Mouse (Mus musculus): ENCODE data around the gene Snapc2.

DNA sequence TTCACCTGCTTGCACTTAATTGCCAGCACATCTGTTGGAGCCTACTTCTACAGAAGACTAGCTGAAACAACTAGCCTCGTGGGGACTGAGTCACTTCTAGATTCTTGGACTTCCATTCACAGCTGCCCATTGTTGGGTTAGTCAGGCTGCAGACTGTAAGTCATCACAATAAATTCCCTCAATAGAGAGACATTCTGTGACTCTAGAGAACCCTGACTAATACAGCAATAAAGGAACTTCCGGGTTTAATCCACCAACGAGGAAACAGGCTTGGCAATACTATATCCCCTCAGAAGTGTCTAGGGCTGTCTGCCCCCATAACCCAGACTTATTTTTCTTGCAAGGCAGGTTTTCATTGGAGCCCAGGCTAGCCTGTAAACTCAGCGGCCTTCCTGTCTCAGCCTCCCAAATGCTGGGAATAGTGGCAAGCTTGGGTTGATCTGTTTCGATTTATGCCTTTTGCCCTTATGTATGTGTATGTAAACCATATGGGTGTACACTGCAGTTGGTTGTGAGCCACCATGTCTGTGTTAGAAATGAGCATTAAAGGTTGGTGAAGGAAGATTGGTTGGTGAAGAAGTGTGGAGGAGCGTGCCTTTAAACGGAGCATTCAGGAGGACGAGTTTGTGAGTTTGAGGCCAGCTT, 642 bp upstream of the Snapc2 start:
- TF ChIP-seq EP300 (IDR thresholded peaks at IDR 0.05; ENCODE audit: low read depth) (no peak), CTCF (IDR thresholded peaks at IDR 0.05; ENCODE audit: low read depth) (no peak)
